Mouse (Mus musculus): ENCODE measurements around the gene Rbm19. TPM values are rescaled to one million over a fixed set of nuclear protein-coding genes. Genes with fewer than 3 reads are reported as not detected.

The Rbm19 gene
- polyA plus RNA-seq, 1 experiment = 8.3 TPM

DNA sequence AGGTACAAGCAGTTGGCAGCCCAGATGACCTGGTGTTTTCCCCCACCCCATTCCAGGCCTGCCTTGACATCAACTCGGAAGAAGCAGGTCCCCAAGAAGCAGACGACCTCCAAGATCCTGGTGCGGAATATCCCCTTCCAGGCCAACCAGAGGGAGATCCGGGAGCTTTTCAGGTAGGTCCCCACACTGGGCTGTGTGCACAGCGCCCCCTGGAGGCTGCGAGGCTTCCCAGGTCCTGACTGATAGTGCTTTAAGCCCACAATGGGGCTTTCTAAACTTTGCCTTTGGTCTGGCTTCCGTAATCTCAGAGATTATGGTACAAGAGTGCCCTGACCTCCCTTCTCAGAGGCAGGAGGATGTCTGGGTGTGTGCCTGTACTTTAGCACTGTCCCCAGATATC lies 27.7 kb downstream of the Rbm19 start:
- no peak overlapping the region for H3K4me3 ChIP-seq (ENCODE audit: insufficient read depth, low read length)
- no peak for TF ChIP-seq POLR2A (IDR thresholded peaks at IDR 0.05; ENCODE audit: extremely low read depth, insufficient read depth, low read length)
- TF ChIP-seq CTCF (IDR thresholded peaks at IDR 0.05; ENCODE audit: extremely low read depth, insufficient read depth, low read length) = peak; percentile 37
- H3K4me1 ChIP-seq (ENCODE audit: control insufficient read depth, insufficient read depth, low read length) = no peaks in the 10 kb centered on the region
- no peak overlapping the region for H3K27ac ChIP-seq (ENCODE audit: insufficient read depth, low read length)

GRCm38 (mm10) chr5:120145371-120146050 lies 29.2 kb downstream of the Rbm19 start:
- H3K4me3 ChIP-seq (ENCODE audit: insufficient read depth, low read length) = no peak overlapping the region
- TF ChIP-seq POLR2A (IDR thresholded peaks at IDR 0.05; ENCODE audit: extremely low read depth, insufficient read depth, low read length) = no peak
- no peak for TF ChIP-seq CTCF (IDR thresholded peaks at IDR 0.05; ENCODE audit: extremely low read depth, insufficient read depth, low read length)
- H3K4me1 ChIP-seq (ENCODE audit: control insufficient read depth, insufficient read depth, low read length) = no peaks in the 10 kb centered on the region
- H3K27ac ChIP-seq (ENCODE audit: insufficient read depth, low read length) = no peak overlapping the region

- Histone ChIP-seq H3K4me3 (ENCODE audit: insufficient read depth, low read length) (no peak overlapping the region), H3K27ac (ENCODE audit: insufficient read depth, low read length) (no peak overlapping the region), H3K4me1 (ENCODE audit: control insufficient read depth, insufficient read depth, low read length) (no peaks in the 10 kb centered on the region)
- TF ChIP-seq POLR2A (IDR thresholded peaks at IDR 0.05; ENCODE audit: extremely low read depth, insufficient read depth, low read length) = no peak
- TF ChIP-seq CTCF (IDR thresholded peaks at IDR 0.05; ENCODE audit: extremely low read depth, insufficient read depth, low read length) = peak; percentile 72
Measured at GRCm38 (mm10) chr5:120146051-120146385, 29.8 kb downstream of the Rbm19 start.

GRCm38 (mm10) chr5:120146909-120147308 lies 30.6 kb downstream of the Rbm19 start:
- H3K27ac ChIP-seq (ENCODE audit: insufficient read depth, low read length) = no peak overlapping the region
- no peaks in the 10 kb centered on the region for H3K4me1 ChIP-seq (ENCODE audit: control insufficient read depth, insufficient read depth, low read length)
- no peak for TF ChIP-seq CTCF (IDR thresholded peaks at IDR 0.05; ENCODE audit: extremely low read depth, insufficient read depth, low read length)
- TF ChIP-seq POLR2A (IDR thresholded peaks at IDR 0.05; ENCODE audit: extremely low read depth, insufficient read depth, low read length) = no peak
- no peak overlapping the region for H3K4me3 ChIP-seq (ENCODE audit: insufficient read depth, low read length)

GRCm38 (mm10) chr5:120148246-120148645 lies 32.0 kb downstream of the Rbm19 start:
- no peak overlapping the region for H3K27ac ChIP-seq (ENCODE audit: insufficient read depth, low read length)
- H3K4me1 ChIP-seq (ENCODE audit: control insufficient read depth, insufficient read depth, low read length) = no peaks in the 10 kb centered on the region
- TF ChIP-seq CTCF (IDR thresholded peaks at IDR 0.05; ENCODE audit: extremely low read depth, insufficient read depth, low read length) (0 out of 2 replicates have a peak, but pooled peaks have one; percentile 1), POLR2A (IDR thresholded peaks at IDR 0.05; ENCODE audit: extremely low read depth, insufficient read depth, low read length) (no peak)
- H3K4me3 ChIP-seq (ENCODE audit: insufficient read depth, low read length) = no peak overlapping the region

- H3K4me3 ChIP-seq (ENCODE audit: insufficient read depth, low read length) = no peak overlapping the region
- TF ChIP-seq POLR2A (IDR thresholded peaks at IDR 0.05; ENCODE audit: extremely low read depth, insufficient read depth, low read length) (no peak), CTCF (IDR thresholded peaks at IDR 0.05; ENCODE audit: extremely low read depth, insufficient read depth, low read length) (peak; percentile 12; the same call in 1 of the 2 replicates)
- no peaks in the 10 kb centered on the region for H3K4me1 ChIP-seq (ENCODE audit: control insufficient read depth, insufficient read depth, low read length)
- H3K27ac ChIP-seq (ENCODE audit: insufficient read depth, low read length) = no peak overlapping the region
Measured at GRCm38 (mm10) chr5:120151145-120151544, 34.9 kb downstream of the Rbm19 start.

- no peak overlapping the region for H3K4me3 ChIP-seq (ENCODE audit: insufficient read depth, low read length)
- H3K4me1 ChIP-seq (ENCODE audit: control insufficient read depth, insufficient read depth, low read length) = 0 out of 2 replicates have a peak, but pooled peaks cover 1% of the 10 kb centered on the region
- TF ChIP-seq POLR2A (IDR thresholded peaks at IDR 0.05; ENCODE audit: extremely low read depth, insufficient read depth, low read length) (no peak), CTCF (IDR thresholded peaks at IDR 0.05; ENCODE audit: extremely low read depth, insufficient read depth, low read length) (no peak)
- H3K27ac ChIP-seq (ENCODE audit: insufficient read depth, low read length) = no peak overlapping the region
Measured at GRCm38 (mm10) chr5:120153140-120153539, 36.9 kb downstream of the Rbm19 start.

DNA sequence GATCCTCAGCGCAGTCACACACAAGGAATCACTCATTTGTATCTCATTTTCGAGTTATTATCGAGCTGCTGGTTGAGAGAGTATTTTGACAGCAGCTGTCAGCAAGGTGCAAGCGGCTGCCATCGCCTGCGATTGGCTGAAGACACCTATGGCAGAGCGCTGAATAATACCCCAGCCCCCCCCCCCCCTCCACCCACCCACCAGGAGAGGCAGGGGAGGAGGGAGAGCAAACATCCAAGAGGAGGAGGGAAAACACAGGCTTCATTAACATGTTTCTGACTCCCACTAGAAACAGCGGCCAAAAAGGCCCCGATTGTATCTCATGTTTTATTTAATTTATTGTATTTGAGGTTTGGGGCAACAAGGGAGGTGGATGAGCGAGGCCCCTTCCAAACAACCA lies 39.4 kb downstream of the Rbm19 start:
- H3K27ac ChIP-seq (ENCODE audit: insufficient read depth, low read length) = no peak overlapping the region
- no peak for TF ChIP-seq POLR2A (IDR thresholded peaks at IDR 0.05; ENCODE audit: extremely low read depth, insufficient read depth, low read length)
- no peak for TF ChIP-seq CTCF (IDR thresholded peaks at IDR 0.05; ENCODE audit: extremely low read depth, insufficient read depth, low read length)
- H3K4me1 ChIP-seq (ENCODE audit: control insufficient read depth, insufficient read depth, low read length) = 0 out of 2 replicates have a peak, but pooled peaks cover 1% of the 10 kb centered on the region
- H3K4me3 ChIP-seq (ENCODE audit: insufficient read depth, low read length) = no peak overlapping the region

DNA sequence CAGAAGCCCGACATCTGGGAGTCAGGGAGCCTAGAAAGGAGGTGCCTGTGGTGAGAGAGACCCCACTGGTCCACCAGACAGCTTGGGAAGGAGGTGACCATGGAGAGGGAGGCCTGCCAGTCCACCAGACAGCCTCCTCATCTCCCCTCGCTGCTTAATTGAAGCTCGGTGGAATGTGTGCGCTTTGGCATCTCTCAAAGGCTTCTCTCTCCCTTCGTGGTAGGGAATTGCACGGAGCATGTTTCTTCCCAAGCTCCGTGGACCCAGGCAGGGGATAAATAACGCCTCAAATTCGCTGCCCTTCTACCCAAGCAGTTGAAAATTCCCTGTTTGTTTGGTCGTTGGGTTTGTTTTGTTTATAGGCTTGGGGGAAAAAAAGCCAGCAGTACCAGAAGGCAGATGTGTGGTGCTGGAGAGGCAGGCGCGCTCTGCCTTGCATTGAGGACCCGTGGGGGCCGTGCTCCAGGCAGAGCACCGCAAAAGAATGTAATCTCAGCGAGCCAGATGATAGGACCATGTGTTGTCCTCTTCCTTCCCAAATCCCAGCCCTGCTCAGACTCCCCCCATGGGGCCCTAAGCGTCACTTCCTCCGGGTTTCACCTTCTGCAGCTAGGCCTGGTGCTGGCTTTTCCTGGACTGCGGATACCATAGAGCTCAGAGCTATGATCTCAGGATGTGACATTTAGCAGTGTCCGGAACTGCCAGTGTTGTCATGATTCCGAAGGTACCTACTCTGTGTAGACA lies 40.1 kb downstream of the Rbm19 start:
- H3K4me1 ChIP-seq (ENCODE audit: control insufficient read depth, insufficient read depth, low read length) = 0 out of 2 replicates have a peak, but pooled peaks cover 1% of the 10 kb centered on the region
- no peak overlapping the region for H3K27ac ChIP-seq (ENCODE audit: insufficient read depth, low read length)
- no peak for TF ChIP-seq POLR2A (IDR thresholded peaks at IDR 0.05; ENCODE audit: extremely low read depth, insufficient read depth, low read length)
- no peak for TF ChIP-seq CTCF (IDR thresholded peaks at IDR 0.05; ENCODE audit: extremely low read depth, insufficient read depth, low read length)
- no peak overlapping the region for H3K4me3 ChIP-seq (ENCODE audit: insufficient read depth, low read length)

DNA sequence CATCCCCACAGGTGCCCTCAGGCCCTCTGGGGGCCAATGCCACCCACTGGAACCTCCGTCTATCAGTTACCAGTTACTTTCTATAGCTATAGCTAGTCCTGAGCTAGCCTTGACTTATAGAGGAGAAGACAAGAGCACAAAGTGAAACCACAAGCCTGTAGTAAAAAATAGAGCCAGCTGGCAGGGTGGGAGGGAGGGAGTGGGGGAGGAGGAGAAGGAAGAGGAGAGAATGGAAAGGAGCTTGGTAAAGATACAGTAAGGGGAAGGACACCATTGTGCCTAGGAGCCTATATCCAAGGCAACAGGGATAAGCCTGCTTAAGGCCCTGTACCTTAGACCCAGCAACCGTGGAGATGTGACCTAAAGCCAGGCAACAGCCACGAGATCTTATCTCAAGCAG lies 40.9 kb downstream of the Rbm19 start:
- no peak overlapping the region for H3K27ac ChIP-seq (ENCODE audit: insufficient read depth, low read length)

More for the DNA sequence above, 40.9 kb downstream of the Rbm19 start:
- H3K4me3 ChIP-seq (ENCODE audit: insufficient read depth, low read length) = no peak overlapping the region
- 0 out of 2 replicates have a peak, but pooled peaks cover 1% of the 10 kb centered on the region for H3K4me1 ChIP-seq (ENCODE audit: control insufficient read depth, insufficient read depth, low read length)
- TF ChIP-seq POLR2A (IDR thresholded peaks at IDR 0.05; ENCODE audit: extremely low read depth, insufficient read depth, low read length) (no peak), CTCF (IDR thresholded peaks at IDR 0.05; ENCODE audit: extremely low read depth, insufficient read depth, low read length) (no peak)
